Mouse (Mus musculus) neural tube, embryonic 14.5 days (tissue): ENCODE data around the gene Ext2. TPM values are rescaled to one million over a fixed set of nuclear protein-coding genes. Genes with fewer than 3 reads are reported as not detected.

ENCODE experiments used
- ATAC-seq: fragments of 200-750 bp; cut with Nextera tagmentation; 2 replicates; pipeline ENCODE4 v1.8.0; 2017; ENCODE audit warnings: low read depth, mild to moderate bottlenecking, moderate TSS enrichment, moderate library complexity
- H3K27ac ChIP-seq: fragments of 300-500 bp; sonication (generic); 2 replicates; pipeline ENCODE4 v1.5.1; 2014; ENCODE audit warnings: low read depth, mild to moderate bottlenecking, control low read depth, low read length, moderate library complexity, mixed read lengths
- H3K27me3 ChIP-seq: fragments of 300-500 bp; sonication (generic); 2 replicates; pipeline ENCODE4 v1.6.1; 2014; ENCODE audit warnings: low read length; ENCODE audit not compliant: control insufficient read depth, insufficient read depth
- H3K36me3 ChIP-seq: fragments of 300-500 bp; sonication (generic); 2 replicates; pipeline ENCODE4 v1.6.1; 2014; ENCODE audit warnings: low read length, mixed read lengths; ENCODE audit not compliant: control insufficient read depth, insufficient read depth
- H3K4me1 ChIP-seq: fragments of 300-500 bp; sonication (generic); 2 replicates; pipeline ENCODE4 v1.6.1; 2014; ENCODE audit warnings: low read length; ENCODE audit not compliant: control insufficient read depth, insufficient read depth
- H3K4me2 ChIP-seq: fragments of 300-500 bp; sonication (generic); 2 replicates; pipeline ENCODE4 v1.6.1; 2014; ENCODE audit warnings: mild to moderate bottlenecking, low read depth, low read length, control low read depth
- H3K4me3 ChIP-seq: fragments of 300-500 bp; sonication (generic); 2 replicates; pipeline ENCODE4 v1.5.1; 2014; ENCODE audit warnings: low read depth, low read length, control low read depth, mixed read lengths
- H3K9ac ChIP-seq: fragments of 300-500 bp; sonication (generic); replicated peaks from 2 replicates; pipeline ENCODE4 v1.6.1; 2014; ENCODE audit warnings: low read depth, mild to moderate bottlenecking, control low read depth, low read length, mixed read lengths
- H3K9me3 ChIP-seq: fragments of 300-500 bp; sonication (generic); 2 replicates; pipeline ENCODE4 v1.6.1; 2016; ENCODE audit warnings: low read length; ENCODE audit not compliant: control insufficient read depth
- WGBS: fragments of 180-500 bp; shearing (Covaris S2); extraction: QIAGEN DNeasy Blood & Tissue Kit; methylation state at CpG from one replicate; pipeline ENCODE4 v1.1.7; 2014; 5-methylcytosine and 5-hydroxymethylcytosine counted together
- polyA plus RNA-seq: library from polyadenylated mRNA; unstranded; fragments of >200 nt; fragmentation: Nextera tagmentation; extraction: Ambion mirVana; gene quantifications from 2 replicates; pipeline ENCODE4 v1.2.1, GENCODE M21; 2014

Gene Ext2
- polyA plus RNA-seq, 1 experiment from 2014 or later, result 64.9 TPM

- Histone ChIP-seq H3K9ac (peak within 1 kb of the TSS; percentile 83), H3K27ac (peak within 1 kb of the TSS; percentile 87), H3K4me3 (peak within 1 kb of the TSS; percentile 62), H3K9me3 (no peaks in the 10 kb centered on the region), H3K4me1 (peaks cover 8% of the 10 kb centered on the region), H3K27me3 (no peaks in the 10 kb centered on the region), H3K36me3 (0 out of 2 replicates have a peak, but pooled peaks cover 3% of the 10 kb centered on the region), H3K4me2 (peak within 1 kb of the TSS; percentile 74)
- under 1% methylated on average over 28 of the region's 28 CpGs for WGBS
- peak; percentile 84 for ATAC-seq
Observed at GRCm38 (mm10) chr2:93849505-93850089, 27.2 kb upstream of the Ext2 start, which contains the start of gene Accs. Accs (minus strand) TSS chr2:93849943.

- Histone ChIP-seq H3K9ac (no peak overlapping the region), H3K4me3 (no peak overlapping the region), H3K4me2 (no peak overlapping the region), H3K27me3 (no peaks in the 10 kb centered on the region), H3K9me3 (no peaks in the 10 kb centered on the region), H3K27ac (no peak overlapping the region), H3K4me1 (no peaks in the 10 kb centered on the region), H3K36me3 (peaks cover 13% of the 10 kb centered on the region; the same call in 1 of the 2 replicates)
- ATAC-seq, result no peak
- WGBS, result 95% methylated on average over 3 of the region's 3 CpGs
Observed at GRCm38 (mm10) chr2:93841349-93841748, 19.0 kb upstream of the Ext2 start.

- no peak overlapping the region for H3K4me2 ChIP-seq
- H3K9me3 ChIP-seq, result no peaks in the 10 kb centered on the region
- no peaks in the 10 kb centered on the region for H3K27me3 ChIP-seq
- H3K4me3 ChIP-seq, result no peak overlapping the region
- H3K4me1 ChIP-seq, result no peaks in the 10 kb centered on the region
- 78% methylated on average over 6 of the region's 6 CpGs for WGBS
- no peak for ATAC-seq
- H3K9ac ChIP-seq, result no peak overlapping the region
- H3K36me3 ChIP-seq, result peaks cover 13% of the 10 kb centered on the region; the same call in 1 of the 2 replicates
- H3K27ac ChIP-seq, result no peak overlapping the region
Observed at GRCm38 (mm10) chr2:93840109-93840508, 17.7 kb upstream of the Ext2 start.

- H3K4me1 ChIP-seq, result no peaks in the 10 kb centered on the region
- no peak overlapping the region for H3K4me3 ChIP-seq
- H3K27me3 ChIP-seq, result no peaks in the 10 kb centered on the region
- WGBS, result 90% methylated on average over 4 of the region's 4 CpGs
- no peak overlapping the region for H3K9ac ChIP-seq
- no peak overlapping the region for H3K27ac ChIP-seq
- ATAC-seq, result no peak
- peaks cover 13% of the 10 kb centered on the region; the same call in 1 of the 2 replicates for H3K36me3 ChIP-seq
- H3K9me3 ChIP-seq, result no peaks in the 10 kb centered on the region
- H3K4me2 ChIP-seq, result no peak overlapping the region
Observed at GRCm38 (mm10) chr2:93838931-93839330, 16.6 kb upstream of the Ext2 start.

GRCm38 (mm10) chr2:93836232-93836785 lies 13.9 kb upstream of the Ext2 start:
- H3K36me3 ChIP-seq, result peaks cover 8% of the 10 kb centered on the region; the same call in 1 of the 2 replicates
- 74% methylated on average over 13 of the region's 13 CpGs for WGBS
- no peaks in the 10 kb centered on the region for H3K4me1 ChIP-seq
- H3K9me3 ChIP-seq, result no peaks in the 10 kb centered on the region
- H3K9ac ChIP-seq, result no peak overlapping the region
- ATAC-seq, result no peak
- no peak overlapping the region for H3K4me2 ChIP-seq
- no peaks in the 10 kb centered on the region for H3K27me3 ChIP-seq
- H3K4me3 ChIP-seq, result no peak overlapping the region
- no peak overlapping the region for H3K27ac ChIP-seq

GRCm38 (mm10) chr2:93835596-93835995 lies 13.2 kb upstream of the Ext2 start:
- ATAC-seq, result no peak
- H3K4me3 ChIP-seq, result no peak overlapping the region
- WGBS, result 78% methylated on average over 11 of the region's 11 CpGs
- H3K4me2 ChIP-seq, result no peak overlapping the region
- H3K36me3 ChIP-seq, result peaks cover 8% of the 10 kb centered on the region; the same call in 1 of the 2 replicates
- no peaks in the 10 kb centered on the region for H3K4me1 ChIP-seq
- H3K27me3 ChIP-seq, result no peaks in the 10 kb centered on the region
- H3K27ac ChIP-seq, result no peak overlapping the region
- no peak overlapping the region for H3K9ac ChIP-seq
- H3K9me3 ChIP-seq, result no peaks in the 10 kb centered on the region

GRCm38 (mm10) chr2:93823519-93823918 lies 1.2 kb upstream of the Ext2 start:
- H3K27me3 ChIP-seq, result no peaks in the 10 kb centered on the region

GRCm38 (mm10) chr2:93817791-93818190 lies 4.6 kb downstream of the Ext2 start:
- H3K4me3 ChIP-seq, result no peak overlapping the region
- H3K4me2 ChIP-seq, result no peak overlapping the region
- no peak for ATAC-seq
- no peak overlapping the region for H3K9ac ChIP-seq
- 94% methylated on average over 5 of the region's 5 CpGs for WGBS
- H3K27me3 ChIP-seq, result no peaks in the 10 kb centered on the region
- no peaks in the 10 kb centered on the region for H3K9me3 ChIP-seq
- H3K36me3 ChIP-seq, result peaks cover 9% of the 10 kb centered on the region; the same call in 1 of the 2 replicates
- H3K27ac ChIP-seq, result no peak overlapping the region
- peaks cover 10% of the 10 kb centered on the region for H3K4me1 ChIP-seq

More at GRCm38 (mm10) chr2:93823519-93823918, 1.2 kb upstream of the Ext2 start:
- no peak overlapping the region for H3K9ac ChIP-seq
- no peak overlapping the region for H3K27ac ChIP-seq
- no peaks in the 10 kb centered on the region for H3K36me3 ChIP-seq
- WGBS, result 18% methylated on average over 8 of the region's 8 CpGs
- H3K9me3 ChIP-seq, result no peaks in the 10 kb centered on the region
- H3K4me2 ChIP-seq, result no peak overlapping the region
- H3K4me1 ChIP-seq, result peaks cover 10% of the 10 kb centered on the region
- H3K4me3 ChIP-seq, result no peak overlapping the region
- ATAC-seq, result no peak

GRCm38 (mm10) chr2:93813343-93813742 lies 9.0 kb downstream of the Ext2 start:
- Histone ChIP-seq H3K27ac (no peak overlapping the region), H3K27me3 (no peaks in the 10 kb centered on the region), H3K36me3 (peaks cover 24% of the 10 kb centered on the region), H3K9ac (no peak overlapping the region), H3K4me2 (no peak overlapping the region), H3K4me1 (no peaks in the 10 kb centered on the region), H3K9me3 (no peaks in the 10 kb centered on the region), H3K4me3 (no peak overlapping the region)
- no peak for ATAC-seq
- 92% methylated on average over 22 of the region's 22 CpGs for WGBS
